Mouse (Mus musculus): Measurements from ENCODE around the gene Cidec. TPM values are rescaled to one million over a fixed set of nuclear protein-coding genes. Genes with fewer than 3 reads are reported as not detected.
A peak's percentile ranks its signal among the peaks of the same experiment; 100 is the strongest.

The Cidec gene
- polyA plus RNA-seq, 1 experiment from 2014 or later, result not detected

DNA sequence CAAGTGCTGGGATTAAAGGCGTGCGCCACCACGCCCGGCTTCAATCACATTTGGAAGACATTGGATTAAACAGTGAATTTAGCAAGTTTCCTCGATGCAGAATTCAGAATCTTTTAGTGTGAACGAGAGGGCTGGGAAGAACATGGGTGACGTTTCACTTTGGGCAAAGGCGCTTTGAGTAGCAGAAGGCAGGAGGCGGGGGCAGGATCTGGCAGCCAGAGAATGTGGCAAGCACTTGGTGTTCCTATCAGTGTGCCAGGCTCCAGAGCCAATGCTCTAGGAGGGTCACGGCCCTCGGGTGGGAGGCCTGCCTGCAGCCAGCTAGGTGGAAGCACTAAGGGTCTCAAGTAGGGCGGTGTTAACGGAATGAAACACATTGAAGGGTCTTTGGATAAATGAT lies 33.5 kb downstream of the Cidec start:
- Histone ChIP-seq H3K4me2 (no peak overlapping the region), H3K36me3 (peaks cover 16% of the 10 kb centered on the region; the same call in 1 of the 2 replicates), H3K4me3 (no peak overlapping the region), H3K27me3 (replicated peaks) (no peaks in the 10 kb centered on the region), H3K9ac (no peak overlapping the region), H3K9me3 (replicated peaks) (no peaks in the 10 kb centered on the region), H3K4me1 (peaks cover 3% of the 10 kb centered on the region; the same call in 1 of the 2 replicates), H3K27ac (no peak overlapping the region)
- ATAC-seq, result no peak
- WGBS (ENCODE audit: insufficient replicate concordance), result 84% methylated on average over 13 of the region's 13 CpGs

DNA sequence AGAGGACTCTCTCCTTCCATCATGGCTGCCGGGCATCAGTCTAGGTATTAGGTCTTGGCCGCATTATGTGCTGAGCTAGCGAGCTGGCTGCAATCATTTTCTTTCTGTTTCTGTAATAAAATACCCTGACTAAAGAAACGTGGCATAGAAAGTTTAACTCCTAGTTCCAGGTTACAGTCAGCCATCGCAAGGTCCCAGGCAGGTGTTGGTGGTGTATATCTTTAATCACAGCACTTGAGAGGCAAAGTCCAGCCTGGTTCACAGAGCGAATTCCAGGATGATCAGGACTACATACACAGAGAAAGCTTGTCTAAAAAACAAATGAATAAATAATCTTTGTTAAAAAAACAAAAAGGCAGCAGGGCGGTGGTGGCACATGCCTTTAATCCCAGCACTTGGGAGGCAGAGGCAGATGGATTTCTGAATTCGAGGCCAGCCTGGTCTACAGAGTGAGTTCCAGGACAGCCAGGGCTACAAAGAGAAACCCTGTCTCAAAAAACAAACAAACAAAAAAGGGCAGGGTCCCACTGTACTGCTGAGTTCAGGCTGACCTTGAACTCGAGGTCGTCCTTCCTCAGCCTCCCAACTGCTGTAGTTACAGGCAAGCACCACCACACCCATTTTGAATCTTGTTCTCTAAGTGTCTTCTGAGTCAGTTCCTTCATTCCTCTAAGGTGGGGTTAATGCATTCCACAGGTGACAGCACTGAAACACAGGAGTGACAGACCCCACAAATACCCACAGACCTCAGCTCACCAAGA lies 39.1 kb downstream of the Cidec start:
- Histone ChIP-seq H3K36me3 (peaks cover 12% of the 10 kb centered on the region), H3K4me2 (no peak overlapping the region), H3K4me1 (peaks cover 17% of the 10 kb centered on the region), H3K27me3 (replicated peaks) (peaks cover 21% of the 10 kb centered on the region), H3K9me3 (replicated peaks) (0 out of 2 replicates have a peak, but pooled peaks cover 2% of the 10 kb centered on the region), H3K27ac (no peak overlapping the region), H3K4me3 (no peak overlapping the region), H3K9ac (no peak overlapping the region)
- 79% methylated on average over 10 of the region's 10 CpGs for WGBS (ENCODE audit: insufficient replicate concordance)
- no peak for ATAC-seq

DNA sequence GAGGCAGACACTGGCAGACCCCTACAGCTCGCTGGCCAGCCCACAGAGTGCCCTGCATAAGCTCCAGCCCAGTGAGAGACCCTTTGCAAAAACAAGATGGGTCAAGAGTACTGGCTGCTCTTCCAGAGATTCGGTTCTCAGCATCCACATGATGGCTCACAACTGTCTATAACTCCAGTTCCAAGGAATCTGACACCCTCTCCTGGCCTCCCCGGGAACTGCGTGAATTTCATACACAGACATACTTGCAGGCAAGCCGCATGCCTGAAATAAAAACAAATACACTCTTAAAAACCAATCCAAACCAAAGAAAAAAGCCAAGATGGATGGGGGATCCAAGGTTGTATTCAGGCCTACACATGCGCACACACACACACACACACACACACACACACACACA lies 40.1 kb downstream of the Cidec start:
- peaks cover 19% of the 10 kb centered on the region for H3K36me3 ChIP-seq
- no peak for ATAC-seq
- 0 out of 2 replicates have a peak, but pooled peaks cover 2% of the 10 kb centered on the region for H3K9me3 ChIP-seq (replicated peaks)
- H3K4me1 ChIP-seq, result peaks cover 18% of the 10 kb centered on the region
- H3K27ac ChIP-seq, result no peak overlapping the region
- H3K4me2 ChIP-seq, result no peak overlapping the region
- no peak overlapping the region for H3K4me3 ChIP-seq
- peaks cover 27% of the 10 kb centered on the region for H3K27me3 ChIP-seq (replicated peaks)
- 83% methylated on average over 6 of the region's 6 CpGs for WGBS (ENCODE audit: insufficient replicate concordance)
- H3K9ac ChIP-seq, result no peak overlapping the region

DNA sequence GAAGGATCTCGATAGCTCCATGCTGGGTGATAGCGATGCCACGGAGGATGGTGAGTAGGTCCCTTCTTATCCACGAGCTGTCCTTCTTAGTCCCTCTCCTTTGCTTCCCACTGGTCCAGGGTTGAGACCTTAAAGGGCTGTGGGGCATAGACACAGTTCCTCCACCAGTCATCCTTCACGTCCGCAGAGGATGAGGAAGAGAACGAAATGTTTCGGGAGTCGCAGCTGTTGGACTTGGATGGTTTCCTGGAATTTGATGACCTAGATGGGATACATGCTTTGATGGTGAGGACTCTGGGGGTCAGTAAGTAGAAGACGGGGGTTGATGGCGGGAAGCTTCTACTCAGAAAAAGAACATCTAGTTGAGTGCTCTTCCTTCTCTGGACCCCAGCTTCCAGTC lies 40.7 kb downstream of the Cidec start:
- no peak overlapping the region for H3K27ac ChIP-seq
- no peak overlapping the region for H3K9ac ChIP-seq
- 0 out of 2 replicates have a peak, but pooled peaks cover 2% of the 10 kb centered on the region for H3K9me3 ChIP-seq (replicated peaks)
- H3K4me2 ChIP-seq, result no peak overlapping the region
- H3K4me1 ChIP-seq, result peaks cover 18% of the 10 kb centered on the region
- peaks cover 27% of the 10 kb centered on the region for H3K27me3 ChIP-seq (replicated peaks)
- H3K36me3 ChIP-seq, result peaks cover 24% of the 10 kb centered on the region
- 88% methylated on average over 11 of the region's 11 CpGs for WGBS (ENCODE audit: insufficient replicate concordance)
- H3K4me3 ChIP-seq, result no peak overlapping the region
- no peak for ATAC-seq

DNA sequence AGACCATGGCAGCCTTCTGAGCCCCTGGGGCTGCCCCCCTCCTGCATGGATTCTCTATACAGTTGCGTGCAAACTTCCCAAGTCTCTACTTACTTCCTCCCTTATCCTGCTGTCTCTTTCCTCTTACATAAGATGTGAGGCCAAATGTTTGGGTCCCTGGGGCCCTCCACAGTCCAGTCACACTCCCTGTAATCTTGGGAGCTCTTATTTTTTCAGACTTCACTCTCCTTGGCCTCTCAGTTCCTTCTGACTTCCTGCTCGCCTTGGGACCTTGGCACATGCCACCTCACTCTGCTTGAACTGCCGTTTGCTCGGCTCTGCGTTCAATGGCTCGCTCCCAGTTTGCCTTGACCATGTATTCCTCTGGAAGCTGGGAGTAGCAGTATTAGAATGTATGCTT lies 41.6 kb downstream of the Cidec start:
- Histone ChIP-seq H3K27ac (no peak overlapping the region), H3K9ac (no peak overlapping the region), H3K9me3 (replicated peaks) (0 out of 2 replicates have a peak, but pooled peaks cover 2% of the 10 kb centered on the region), H3K4me1 (peaks cover 18% of the 10 kb centered on the region), H3K4me2 (no peak overlapping the region), H3K27me3 (replicated peaks) (peaks cover 27% of the 10 kb centered on the region), H3K4me3 (no peak overlapping the region), H3K36me3 (peaks cover 32% of the 10 kb centered on the region)
- ATAC-seq, result no peak
- 71% methylated on average over 6 of the region's 6 CpGs for WGBS (ENCODE audit: insufficient replicate concordance)

DNA sequence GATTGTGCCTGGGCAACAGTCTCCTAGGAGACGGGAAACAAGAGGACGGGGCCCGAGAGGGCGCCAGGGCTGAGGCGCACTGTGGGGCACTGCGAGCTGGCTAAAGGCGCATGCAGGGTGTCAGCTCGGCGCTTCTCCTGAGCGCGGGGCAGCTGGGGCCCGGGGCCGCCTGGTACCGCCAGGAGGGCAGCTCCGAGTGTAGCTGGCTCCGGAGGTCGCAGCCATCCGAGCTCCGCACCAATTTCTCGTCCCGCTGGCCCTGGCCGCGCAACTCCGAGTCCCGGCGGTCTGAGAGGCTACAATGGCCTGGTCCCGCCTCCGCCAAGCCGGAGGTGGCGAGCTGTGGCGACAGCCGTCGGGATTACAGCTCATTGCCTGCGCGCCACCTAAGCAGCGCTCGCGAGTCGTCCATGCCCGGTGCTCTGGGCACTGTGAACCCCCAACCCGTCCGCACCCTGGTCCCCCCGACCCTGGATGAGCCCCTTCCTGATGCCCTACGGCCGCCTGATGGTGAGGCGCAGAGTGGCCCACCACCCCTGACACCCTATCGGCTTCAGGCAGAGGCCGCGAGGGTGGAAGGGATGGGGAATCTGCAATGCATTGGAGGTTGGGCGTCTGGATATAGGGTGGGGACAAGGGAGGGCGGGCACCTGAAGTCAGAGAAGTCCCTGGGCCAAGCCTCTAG lies 43.0 kb downstream of the Cidec start:
- WGBS (ENCODE audit: insufficient replicate concordance), result 9% methylated on average over 51 of the region's 51 CpGs
- H3K9ac ChIP-seq, result peak overlapping the region; percentile 57
- H3K4me2 ChIP-seq, result peak overlapping the region; percentile 70
- H3K36me3 ChIP-seq, result peaks cover 41% of the 10 kb centered on the region
- ATAC-seq, result peak; percentile 69
- H3K4me1 ChIP-seq, result peaks cover 18% of the 10 kb centered on the region
- H3K9me3 ChIP-seq (replicated peaks), result 0 out of 2 replicates have a peak, but pooled peaks cover 2% of the 10 kb centered on the region
- H3K27ac ChIP-seq, result no peak overlapping the region
- H3K27me3 ChIP-seq (replicated peaks), result peaks cover 27% of the 10 kb centered on the region
- H3K4me3 ChIP-seq, result peak overlapping the region; percentile 43

DNA sequence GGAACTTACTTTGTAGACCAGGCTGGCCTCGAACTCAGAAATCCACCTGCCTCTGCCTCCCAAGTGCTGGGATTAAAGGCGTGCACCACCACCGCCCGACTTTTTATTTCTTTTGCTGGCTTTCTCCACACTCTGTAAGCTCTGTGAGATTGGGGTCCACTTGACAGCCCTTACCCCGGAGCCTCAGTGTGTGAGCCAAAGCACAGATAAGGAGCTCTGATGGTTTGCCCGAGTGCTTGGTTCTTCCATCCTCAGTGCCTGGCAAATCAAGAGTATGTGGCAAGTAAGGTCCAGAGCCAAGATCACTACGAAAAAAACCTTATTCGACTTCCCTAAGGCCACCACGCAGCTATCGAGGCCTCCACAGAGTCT lies 43.6 kb downstream of the Cidec start:
- Histone ChIP-seq H3K9me3 (replicated peaks) (0 out of 2 replicates have a peak, but pooled peaks cover 2% of the 10 kb centered on the region), H3K36me3 (peaks cover 46% of the 10 kb centered on the region), H3K9ac (peak overlapping the region; percentile 57; the same call in 1 of the 2 replicates), H3K27ac (no peak overlapping the region), H3K4me1 (peaks cover 18% of the 10 kb centered on the region), H3K4me3 (peak overlapping the region; percentile 43), H3K27me3 (replicated peaks) (peaks cover 27% of the 10 kb centered on the region), H3K4me2 (peak overlapping the region; percentile 70)
- ATAC-seq, result 0 out of 2 replicates have a peak, but pooled peaks have one; percentile 4
- WGBS (ENCODE audit: insufficient replicate concordance), result 20% methylated on average over 10 of the region's 10 CpGs

DNA sequence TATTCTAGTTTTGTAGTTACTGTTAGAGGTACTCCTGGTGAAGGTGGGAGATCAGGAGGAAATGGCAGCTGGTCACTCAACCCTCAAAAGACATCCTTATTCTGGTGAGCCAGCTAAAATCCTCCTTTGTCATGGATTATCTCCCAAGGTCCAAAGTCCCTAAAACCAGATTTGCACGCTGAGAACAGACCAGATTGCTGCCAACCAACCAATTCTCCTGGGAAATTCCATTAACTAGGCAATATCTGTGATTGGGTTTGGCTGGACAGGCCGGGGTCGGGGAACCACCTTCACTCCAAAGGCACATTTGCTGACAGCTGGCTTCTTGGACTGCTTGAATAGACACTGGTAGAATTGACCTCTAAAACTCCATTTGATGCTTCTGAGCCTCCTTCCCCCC lies 44.8 kb downstream of the Cidec start:
- Histone ChIP-seq H3K27me3 (replicated peaks) (peaks cover 27% of the 10 kb centered on the region), H3K4me3 (no peak overlapping the region), H3K9ac (no peak overlapping the region), H3K27ac (no peak overlapping the region), H3K9me3 (replicated peaks) (0 out of 2 replicates have a peak, but pooled peaks cover 2% of the 10 kb centered on the region), H3K36me3 (peaks cover 59% of the 10 kb centered on the region), H3K4me2 (no peak overlapping the region), H3K4me1 (peaks cover 18% of the 10 kb centered on the region)
- ATAC-seq, result no peak
- WGBS (ENCODE audit: insufficient replicate concordance), result 82% methylated on average over 3 of the region's 3 CpGs

DNA sequence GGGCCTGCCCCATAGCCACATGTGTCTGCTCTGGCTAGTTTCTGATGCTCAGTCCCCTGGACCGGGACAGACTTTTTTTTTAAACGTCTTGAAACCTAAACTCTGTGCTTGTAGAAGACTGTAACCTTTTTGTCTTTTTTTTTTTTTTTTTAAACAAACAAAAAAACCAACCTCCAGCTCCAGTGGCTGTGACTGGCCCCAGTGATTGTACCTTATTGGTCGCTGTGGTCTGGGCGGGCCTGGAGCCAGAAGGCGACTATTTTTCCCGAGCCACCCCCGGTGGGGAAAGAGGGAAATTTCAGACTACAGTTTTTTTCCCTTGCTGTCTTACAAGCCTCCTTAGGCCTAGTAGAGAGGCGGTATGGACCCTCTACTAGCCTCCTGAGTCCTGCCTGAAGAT lies 46.6 kb downstream of the Cidec start, which contains the start of gene Ttll3:
Gene Ttll3, plus strand, starts transcription at position 301 of the 400 bp plus-strand sequence.
- Histone ChIP-seq H3K9ac (peak within 1 kb of the TSS; percentile 24; the same call in 1 of the 2 replicates), H3K4me1 (peaks cover 18% of the 10 kb centered on the region), H3K27me3 (replicated peaks) (peaks cover 27% of the 10 kb centered on the region), H3K4me2 (no peak within 1 kb of the TSS), H3K36me3 (peaks cover 72% of the 10 kb centered on the region), H3K9me3 (replicated peaks) (no peaks in the 10 kb centered on the region), H3K4me3 (no peak within 1 kb of the TSS), H3K27ac (no peak within 1 kb of the TSS)
- WGBS (ENCODE audit: insufficient replicate concordance), result 79% methylated on average over 8 of the region's 8 CpGs
- ATAC-seq, result no peak

DNA sequence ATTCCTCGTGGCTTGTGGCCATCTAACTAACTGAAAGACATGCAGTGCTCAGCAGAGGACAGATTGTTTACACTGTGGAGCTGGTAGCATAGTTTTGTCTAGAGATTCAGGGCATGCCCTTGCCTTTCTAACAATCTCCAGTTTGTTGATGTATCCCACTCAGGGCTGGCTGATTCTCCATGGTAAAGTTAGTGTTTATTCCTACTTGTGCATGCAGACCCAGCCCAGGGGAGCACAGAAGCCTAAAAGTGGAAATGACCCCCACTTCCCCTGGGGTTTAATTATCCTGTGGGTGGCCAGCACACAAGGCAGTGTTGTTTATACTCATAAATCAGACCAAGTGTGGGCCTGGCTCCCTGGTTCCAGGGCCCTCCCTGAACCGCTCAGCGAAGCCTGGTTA lies 49.5 kb downstream of the Cidec start:
- H3K4me2 ChIP-seq, result no peak overlapping the region
- no peak overlapping the region for H3K27ac ChIP-seq
- H3K4me1 ChIP-seq, result peaks cover 4% of the 10 kb centered on the region; the same call in 1 of the 2 replicates
- H3K4me3 ChIP-seq, result no peak overlapping the region
- no peak for ATAC-seq
- 0 out of 2 replicates have a peak, but pooled peaks cover 3% of the 10 kb centered on the region for H3K27me3 ChIP-seq (replicated peaks)
- 75% methylated on average over 3 of the region's 3 CpGs for WGBS (ENCODE audit: insufficient replicate concordance)
- H3K9ac ChIP-seq, result no peak overlapping the region
- H3K36me3 ChIP-seq, result peaks cover 100% of the 10 kb centered on the region
- no peaks in the 10 kb centered on the region for H3K9me3 ChIP-seq (replicated peaks)

DNA sequence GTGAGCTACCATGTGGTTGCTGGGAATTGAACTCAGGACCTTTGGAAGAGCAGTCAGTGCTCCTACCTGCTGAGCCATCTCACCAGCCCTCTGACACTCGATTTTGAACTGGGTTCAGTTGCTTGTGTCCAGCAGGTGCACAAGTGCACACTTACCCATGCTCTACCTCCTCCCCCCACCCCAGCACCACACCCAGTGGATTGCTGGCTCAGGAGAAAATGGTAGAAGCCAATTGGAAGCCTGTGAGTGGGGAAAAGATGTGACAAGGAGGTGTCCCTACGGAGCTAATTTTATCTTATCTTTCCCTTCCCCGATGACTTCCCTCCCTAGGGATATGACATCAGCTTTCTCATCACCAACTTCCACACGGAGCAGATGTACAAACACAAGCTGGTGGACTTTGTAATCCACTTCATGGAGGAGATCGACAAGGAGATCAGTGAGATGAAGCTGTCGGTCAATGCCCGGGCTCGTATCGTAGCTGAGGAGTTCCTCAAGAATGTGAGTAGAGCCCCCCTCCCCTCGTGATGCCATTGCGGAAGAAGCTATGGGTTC lies 50.3 kb downstream of the Cidec start:
- Histone ChIP-seq H3K9me3 (replicated peaks) (no peaks in the 10 kb centered on the region), H3K9ac (no peak overlapping the region), H3K27me3 (replicated peaks) (no peaks in the 10 kb centered on the region), H3K4me3 (no peak overlapping the region), H3K4me2 (no peak overlapping the region), H3K4me1 (peaks cover 12% of the 10 kb centered on the region), H3K27ac (no peak overlapping the region), H3K36me3 (peaks cover 100% of the 10 kb centered on the region)
- WGBS (ENCODE audit: insufficient replicate concordance), result 77% methylated on average over 11 of the region's 11 CpGs
- ATAC-seq, result no peak

Measured in liver, embryonic 12.5 days (tissue).